Mouse (Mus musculus): ENCODE measurements around the gene Impdh2. TPM values are rescaled to one million over a fixed set of nuclear protein-coding genes. Genes with fewer than 3 reads are reported as not detected.
"Not testable (repeated sequence)": the region's sequence is repeated elsewhere in the genome, so short reads cannot be mapped to it uniquely, and the experiment has no call there.

The Impdh2 gene
- polyA plus RNA-seq, 1 experiment from 2014 or later = 50.6 TPM

GRCm38 (mm10) chr9:108594354-108594753 is 34.3 kb downstream of the Impdh2 start:
- Histone ChIP-seq H3K4me2 (replicated peaks; ENCODE audit: low read depth) (no peak overlapping the region), H3K4me3 (ENCODE audit: low read depth, low read length) (no peak overlapping the region), H3K9me3 (ENCODE audit: control insufficient read depth) (no peaks in the 10 kb centered on the region), H3K9ac (ENCODE audit: low read depth, low read length) (no peak overlapping the region), H3K27ac (ENCODE audit: low read depth, low read length) (no peak overlapping the region), H3K27me3 (replicated peaks; ENCODE audit: control insufficient read depth, insufficient read depth, low read length) (no peaks in the 10 kb centered on the region), H3K4me1 (replicated peaks; ENCODE audit: control insufficient read depth, insufficient read depth, low read length) (no peaks in the 10 kb centered on the region), H3K36me3 (ENCODE audit: control insufficient read depth, insufficient read depth) (no peaks in the 10 kb centered on the region)
- TF ChIP-seq CTCF (IDR thresholded peaks at IDR 0.05; ENCODE audit: low read depth) = no peak
- WGBS = 65% methylated on average over 3 of the region's 3 CpGs
- ATAC-seq = no peak

- peak; percentile 37; the same call in 1 of the 2 replicates for ATAC-seq
These were observed 37.1 kb downstream of the Impdh2 start, which contains the start of gene P4htm for GRCm38 (mm10) chr9:108596998-108597764. Gene P4htm, minus strand, starts transcription at chr9:108597667.

GRCm38 (mm10) chr9:108599021-108599566 is 39.0 kb downstream of the Impdh2 start:
- H3K27me3 ChIP-seq (replicated peaks; ENCODE audit: control insufficient read depth, insufficient read depth, low read length) = no peaks in the 10 kb centered on the region
- peaks cover 17% of the 10 kb centered on the region for H3K36me3 ChIP-seq (ENCODE audit: control insufficient read depth, insufficient read depth)
- no peak overlapping the region for H3K27ac ChIP-seq (ENCODE audit: low read depth, low read length)
- no peak overlapping the region for H3K9ac ChIP-seq (ENCODE audit: low read depth, low read length)
- ATAC-seq = no peak
- H3K4me3 ChIP-seq (ENCODE audit: low read depth, low read length) = no peak overlapping the region
- H3K9me3 ChIP-seq (ENCODE audit: control insufficient read depth) = no peaks in the 10 kb centered on the region
- 75% methylated on average over 4 of the region's 4 CpGs for WGBS
- TF ChIP-seq CTCF (IDR thresholded peaks at IDR 0.05; ENCODE audit: low read depth) = no peak
- no peak overlapping the region for H3K4me2 ChIP-seq (replicated peaks; ENCODE audit: low read depth)
- no peaks in the 10 kb centered on the region for H3K4me1 ChIP-seq (replicated peaks; ENCODE audit: control insufficient read depth, insufficient read depth, low read length)

More at GRCm38 (mm10) chr9:108596998-108597764, 37.1 kb downstream of the Impdh2 start, which contains the start of gene P4htm:
- Histone ChIP-seq H3K27me3 (replicated peaks; ENCODE audit: control insufficient read depth, insufficient read depth, low read length) (no peaks in the 10 kb centered on the region), H3K27ac (ENCODE audit: low read depth, low read length) (no peak within 1 kb of the TSS), H3K9me3 (ENCODE audit: control insufficient read depth) (no peaks in the 10 kb centered on the region), H3K4me1 (replicated peaks; ENCODE audit: control insufficient read depth, insufficient read depth, low read length) (no peaks in the 10 kb centered on the region), H3K36me3 (ENCODE audit: control insufficient read depth, insufficient read depth) (no peaks in the 10 kb centered on the region), H3K9ac (ENCODE audit: low read depth, low read length) (peak within 1 kb of the TSS; percentile 18), H3K4me2 (replicated peaks; ENCODE audit: low read depth) (peak within 1 kb of the TSS; percentile 86), H3K4me3 (ENCODE audit: low read depth, low read length) (peak within 1 kb of the TSS; percentile 57)
- WGBS = 3% methylated on average over 69 of the region's 69 CpGs
- peak; percentile 15; the same call in 1 of the 2 replicates for TF ChIP-seq CTCF (IDR thresholded peaks at IDR 0.05; ENCODE audit: low read depth)

GRCm38 (mm10) chr9:108600011-108600410 is 39.9 kb downstream of the Impdh2 start:
- Histone ChIP-seq H3K4me2 (replicated peaks; ENCODE audit: low read depth) (no peak overlapping the region), H3K27ac (ENCODE audit: low read depth, low read length) (no peak overlapping the region), H3K9ac (ENCODE audit: low read depth, low read length) (no peak overlapping the region), H3K9me3 (ENCODE audit: control insufficient read depth) (no peaks in the 10 kb centered on the region), H3K36me3 (ENCODE audit: control insufficient read depth, insufficient read depth) (peaks cover 26% of the 10 kb centered on the region), H3K4me3 (ENCODE audit: low read depth, low read length) (no peak overlapping the region), H3K27me3 (replicated peaks; ENCODE audit: control insufficient read depth, insufficient read depth, low read length) (no peaks in the 10 kb centered on the region), H3K4me1 (replicated peaks; ENCODE audit: control insufficient read depth, insufficient read depth, low read length) (no peaks in the 10 kb centered on the region)
- whole genome bisulfite sequencing = 39% methylated on average over 2 of the region's 2 CpGs
- TF ChIP-seq CTCF (IDR thresholded peaks at IDR 0.05; ENCODE audit: low read depth) = no peak
- no peak for ATAC-seq

GRCm38 (mm10) chr9:108601986-108602385 is 41.9 kb downstream of the Impdh2 start:
- ATAC-seq = no peak
- 41% methylated on average over 4 of the region's 4 CpGs for WGBS
- TF ChIP-seq CTCF (IDR thresholded peaks at IDR 0.05; ENCODE audit: low read depth) = no peak

GRCm38 (mm10) chr9:108607929-108608328 is 47.8 kb downstream of the Impdh2 start:
- peaks cover 92% of the 10 kb centered on the region for H3K36me3 ChIP-seq (ENCODE audit: control insufficient read depth, insufficient read depth)

More at GRCm38 (mm10) chr9:108601986-108602385, 41.9 kb downstream of the Impdh2 start:
- H3K36me3 ChIP-seq (ENCODE audit: control insufficient read depth, insufficient read depth) = peaks cover 44% of the 10 kb centered on the region
- H3K9ac ChIP-seq (ENCODE audit: low read depth, low read length) = no peak overlapping the region
- no peak overlapping the region for H3K4me3 ChIP-seq (ENCODE audit: low read depth, low read length)
- no peak overlapping the region for H3K27ac ChIP-seq (ENCODE audit: low read depth, low read length)
- H3K9me3 ChIP-seq (ENCODE audit: control insufficient read depth) = no peaks in the 10 kb centered on the region
- no peaks in the 10 kb centered on the region for H3K4me1 ChIP-seq (replicated peaks; ENCODE audit: control insufficient read depth, insufficient read depth, low read length)
- H3K27me3 ChIP-seq (replicated peaks; ENCODE audit: control insufficient read depth, insufficient read depth, low read length) = no peaks in the 10 kb centered on the region
- no peak overlapping the region for H3K4me2 ChIP-seq (replicated peaks; ENCODE audit: low read depth)

More at GRCm38 (mm10) chr9:108607929-108608328, 47.8 kb downstream of the Impdh2 start:
- H3K9ac ChIP-seq (ENCODE audit: low read depth, low read length); H3K9me3 ChIP-seq (ENCODE audit: control insufficient read depth); H3K27me3 ChIP-seq (replicated peaks; ENCODE audit: control insufficient read depth, insufficient read depth, low read length); H3K4me1 ChIP-seq (replicated peaks; ENCODE audit: control insufficient read depth, insufficient read depth, low read length); H3K27ac ChIP-seq (ENCODE audit: low read depth, low read length); H3K4me2 ChIP-seq (replicated peaks; ENCODE audit: low read depth); H3K4me3 ChIP-seq (ENCODE audit: low read depth, low read length); ATAC-seq: not testable (repeated sequence)
- WGBS = 42% methylated on average over 5 of the region's 5 CpGs
